Mouse (Mus musculus): Measurements from ENCODE around the gene Cdk8. TPM values are rescaled to one million over a fixed set of nuclear protein-coding genes. Genes with fewer than 3 reads are reported as not detected.

The Cdk8 gene
- polyA plus RNA-seq, 1 experiment: 67.9 TPM

DNA sequence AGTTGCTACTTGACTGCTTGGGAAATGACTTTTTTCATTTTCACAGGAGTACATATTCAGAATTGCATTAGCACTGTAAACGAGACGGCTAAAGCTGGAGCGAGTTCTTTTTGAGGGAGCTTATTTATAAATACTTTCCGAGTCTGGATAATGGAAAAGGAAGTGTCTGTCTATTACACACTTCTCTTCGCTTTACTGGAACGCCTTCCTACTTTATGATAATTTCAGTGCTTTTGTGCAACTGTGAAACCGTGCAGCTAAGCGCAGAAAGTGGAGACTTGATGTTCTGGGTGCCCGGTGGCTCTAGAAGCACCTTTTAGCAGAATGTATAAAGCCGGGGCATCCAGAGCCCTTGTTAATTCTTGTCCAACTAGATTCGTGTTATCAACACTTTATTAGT, 1.8 kb downstream of the Cdk8 start:
- no peak for DNase-seq (ENCODE audit: low spot score)

DNA sequence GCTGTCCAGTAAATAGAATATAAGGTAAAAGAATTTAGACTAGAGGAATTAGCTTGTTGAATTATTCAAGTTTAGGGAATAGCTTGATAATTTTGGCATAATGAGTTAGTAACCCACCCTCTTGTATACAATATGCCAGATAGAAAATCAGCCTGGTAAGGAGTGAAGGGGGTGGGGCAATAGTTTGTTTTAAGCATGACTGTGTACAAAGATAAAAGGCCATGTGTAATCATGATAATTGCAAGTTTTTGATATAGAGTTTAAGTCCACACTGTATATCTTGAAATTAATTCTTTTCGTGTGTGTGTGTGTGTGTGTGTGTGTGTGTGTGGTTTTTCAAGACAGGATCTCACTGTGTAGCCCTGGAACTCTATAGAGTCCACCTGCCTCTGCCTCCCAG, 3.3 kb downstream of the Cdk8 start:
- DNase-seq (ENCODE audit: low spot score): no peak

DNA sequence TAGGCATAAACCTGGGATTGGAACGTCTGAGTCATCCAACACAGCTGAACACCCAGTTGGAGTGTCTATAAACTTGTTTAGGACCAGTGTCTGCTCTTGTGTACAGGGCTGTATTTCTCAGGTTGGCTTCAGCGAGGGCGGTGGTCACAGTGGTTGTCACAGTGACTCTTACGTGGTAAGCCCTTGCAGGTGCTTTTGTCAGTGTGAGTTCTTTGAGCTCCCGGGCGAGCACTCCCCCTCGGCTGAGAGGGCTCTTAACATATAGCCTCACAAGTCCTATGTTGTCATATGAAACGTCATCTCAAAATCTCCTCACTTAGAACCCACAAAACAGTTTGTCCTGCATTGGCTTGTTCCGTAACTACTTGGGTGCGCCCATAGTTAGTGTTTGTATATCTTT, 7.2 kb downstream of the Cdk8 start:
- DNase-seq (ENCODE audit: low spot score): no peak

DNA sequence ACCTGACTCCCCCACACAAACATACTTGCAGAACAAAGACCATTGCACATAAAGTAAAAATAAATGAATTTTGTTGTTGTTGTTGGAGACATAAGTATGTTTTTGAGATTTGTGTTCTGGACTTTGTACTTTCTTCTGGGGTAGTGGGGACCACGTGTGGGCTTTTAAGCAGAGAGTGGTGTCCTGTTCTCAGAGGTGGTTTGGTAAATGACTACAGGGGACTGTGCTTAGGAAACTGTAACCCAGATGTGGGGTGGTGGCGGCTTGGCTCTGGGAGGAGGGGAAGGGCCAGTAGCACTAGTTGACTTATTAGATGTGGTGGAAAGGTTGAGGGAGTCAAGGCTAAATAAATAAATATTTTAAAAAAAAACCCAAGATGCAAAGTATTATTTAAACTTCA, 9.7 kb downstream of the Cdk8 start:
- no peak for DNase-seq (ENCODE audit: low spot score)

DNA sequence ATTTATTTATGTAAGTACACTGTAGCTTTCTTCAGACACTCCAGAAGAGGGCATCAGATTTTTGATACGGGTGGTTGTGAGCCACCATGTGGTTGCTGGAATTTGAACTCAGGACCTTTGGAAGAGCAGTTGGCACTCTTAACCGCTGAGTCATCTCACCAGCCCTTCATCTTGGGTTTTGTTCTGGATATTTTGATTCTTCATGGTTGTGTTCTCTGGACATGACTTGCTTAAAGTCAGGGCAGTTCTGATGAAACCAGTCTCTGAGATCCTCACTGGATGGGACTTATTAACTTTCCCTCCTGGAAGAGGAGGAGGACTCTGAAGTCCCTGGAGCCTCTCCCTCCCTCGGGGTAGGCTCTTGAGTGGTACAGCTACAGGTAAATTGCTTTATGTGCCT, 10.2 kb downstream of the Cdk8 start:
- no peak for DNase-seq (ENCODE audit: low spot score)

DNA sequence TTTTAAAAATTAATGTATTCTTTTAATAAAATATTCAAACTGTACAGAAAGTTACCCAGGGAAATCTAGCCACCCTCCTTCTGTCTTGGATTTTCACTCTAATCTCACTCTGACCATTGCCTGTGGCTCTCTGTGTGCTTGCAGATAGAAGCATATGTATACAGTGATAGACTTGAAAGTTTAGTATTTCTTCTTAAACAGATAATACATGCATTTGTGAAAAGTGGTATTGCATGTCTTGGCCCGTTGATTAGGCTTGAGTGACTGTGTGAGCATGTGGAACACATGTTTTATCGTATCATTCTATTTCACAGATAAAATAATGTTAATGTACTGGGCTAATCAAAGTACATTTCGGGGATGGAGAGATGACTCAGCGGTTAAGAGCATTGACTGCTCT, 14.2 kb downstream of the Cdk8 start:
- DNase-seq (ENCODE audit: low spot score): no peak

DNA sequence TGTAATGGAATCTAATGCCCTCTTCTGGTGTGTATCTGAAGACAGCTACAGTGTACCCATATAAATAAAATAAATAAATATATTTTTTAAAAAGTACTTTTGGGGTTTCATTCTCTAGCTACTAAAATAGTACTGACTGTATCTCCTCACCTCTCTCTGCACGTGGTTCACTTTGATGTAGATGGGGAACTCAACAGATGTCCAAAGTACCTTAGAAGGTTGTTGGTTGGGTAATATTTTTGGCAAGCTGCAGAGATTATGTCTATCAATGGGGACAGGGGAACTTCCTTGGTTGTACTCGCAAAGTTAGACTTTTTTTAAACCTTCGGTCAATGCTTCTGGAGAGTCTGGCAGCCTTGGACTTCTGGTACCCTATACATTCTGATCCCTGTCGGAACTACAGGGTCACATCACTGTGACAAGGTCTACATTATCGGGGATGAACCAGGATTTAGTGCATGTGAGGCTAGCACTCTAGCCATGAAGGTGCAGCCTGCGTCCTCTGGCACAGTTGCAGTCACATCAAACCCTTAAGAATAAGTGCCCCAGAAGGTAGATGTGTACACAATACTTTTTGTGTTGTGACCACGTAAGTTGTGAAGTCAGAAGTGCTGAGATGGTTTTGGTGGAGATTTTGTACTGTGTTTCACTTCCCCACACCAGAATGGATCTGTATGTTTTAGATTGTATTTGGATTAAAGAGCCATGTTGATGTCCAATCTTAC, 14.8 kb downstream of the Cdk8 start:
- DNase-seq (ENCODE audit: low spot score): no peak

DNA sequence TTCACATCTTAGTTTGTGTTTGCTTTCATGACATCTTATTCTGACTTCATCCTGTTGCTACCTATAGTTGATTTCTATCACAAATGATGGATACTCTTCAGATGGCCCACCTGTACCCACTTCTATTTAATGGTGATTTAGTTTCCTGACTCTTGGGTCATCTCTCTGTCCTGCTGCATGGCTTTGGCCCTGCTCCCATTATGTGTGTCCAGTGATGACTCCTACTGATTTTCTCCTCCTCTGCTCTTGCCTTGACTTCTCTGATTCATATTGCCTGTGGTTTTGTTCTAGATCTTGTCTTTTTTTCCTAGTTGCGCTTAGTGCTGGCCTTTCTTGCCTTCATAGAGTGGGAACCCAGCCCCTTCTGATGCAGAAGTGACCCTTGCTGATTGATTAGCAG, 15.4 kb downstream of the Cdk8 start:
- DNase-seq (ENCODE audit: low spot score): no peak

DNA sequence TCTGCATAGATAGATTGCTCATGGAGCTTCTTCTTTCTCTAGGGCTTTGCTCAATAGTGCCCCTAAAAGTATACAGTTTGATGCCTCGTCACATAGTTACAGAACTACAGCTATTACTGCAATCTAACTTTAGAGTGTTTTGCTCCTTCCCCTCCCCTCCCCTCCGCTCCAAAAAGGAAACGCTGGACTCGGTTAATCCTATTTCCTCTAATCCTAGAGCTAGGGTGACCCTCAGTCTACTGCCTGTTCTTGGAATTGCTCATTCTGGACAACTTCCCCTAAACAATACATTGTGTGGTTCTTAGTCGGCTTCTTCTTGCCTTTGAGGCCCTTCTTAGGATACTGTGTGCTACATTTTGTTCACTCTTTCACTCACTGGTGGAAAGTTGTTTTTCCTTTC, 16.7 kb downstream of the Cdk8 start:
- DNase-seq (ENCODE audit: low spot score): no peak

DNA sequence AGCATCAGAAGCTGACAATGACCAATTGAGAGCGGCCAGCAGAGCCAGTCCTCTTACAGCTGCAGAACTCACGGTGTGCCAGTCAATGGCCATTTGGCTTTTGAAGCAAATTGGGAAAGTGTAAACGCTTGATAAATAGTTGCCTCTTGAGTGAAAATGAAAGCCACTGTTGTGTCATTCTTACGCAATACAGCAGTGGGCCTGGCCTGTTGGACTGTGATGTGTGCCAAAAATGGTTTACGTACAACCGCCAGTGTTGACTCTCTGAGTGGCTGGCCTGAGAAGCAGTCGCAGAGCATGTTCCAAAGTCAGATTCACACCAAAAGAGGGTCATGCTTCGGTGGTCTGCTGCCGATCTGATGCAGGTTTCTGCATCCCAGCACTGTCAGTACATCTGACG, 17.7 kb downstream of the Cdk8 start:
- DNase-seq (ENCODE audit: low spot score): no peak

DNA sequence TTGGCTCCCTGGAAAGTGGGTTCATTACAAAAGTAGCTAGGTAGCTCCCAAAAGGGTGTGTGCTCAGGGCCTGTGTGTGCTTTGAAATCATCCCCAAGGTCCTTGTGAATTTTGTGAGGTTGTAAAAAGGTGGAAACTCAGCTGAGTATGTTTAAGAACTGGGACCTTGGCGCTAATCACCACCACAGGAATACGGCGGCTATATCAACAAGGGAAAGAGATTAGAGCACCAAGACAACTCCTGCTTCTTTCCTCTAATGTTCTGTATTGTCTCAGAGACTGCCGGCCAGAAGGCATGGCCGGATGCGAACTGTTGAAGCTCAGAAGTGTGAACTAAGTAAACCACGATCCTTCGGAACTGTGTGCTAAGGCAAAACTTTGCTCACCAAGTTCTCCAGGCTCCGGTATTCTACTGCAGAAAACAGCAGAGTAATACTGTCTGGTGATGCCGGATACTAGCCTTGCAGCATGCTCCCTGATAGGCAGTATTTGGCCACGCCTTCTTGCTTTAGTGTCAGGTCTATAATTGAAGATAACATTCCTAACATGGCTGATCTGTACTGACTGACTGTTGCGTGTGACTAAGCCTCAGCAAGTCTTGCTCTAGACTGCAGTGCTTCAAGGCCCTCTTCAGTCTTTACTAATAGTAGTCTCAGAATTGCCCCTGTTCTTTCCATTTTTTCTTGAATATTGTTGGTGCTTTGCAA, 19.5 kb downstream of the Cdk8 start:
- DNase-seq (ENCODE audit: low spot score): no peak

DNA sequence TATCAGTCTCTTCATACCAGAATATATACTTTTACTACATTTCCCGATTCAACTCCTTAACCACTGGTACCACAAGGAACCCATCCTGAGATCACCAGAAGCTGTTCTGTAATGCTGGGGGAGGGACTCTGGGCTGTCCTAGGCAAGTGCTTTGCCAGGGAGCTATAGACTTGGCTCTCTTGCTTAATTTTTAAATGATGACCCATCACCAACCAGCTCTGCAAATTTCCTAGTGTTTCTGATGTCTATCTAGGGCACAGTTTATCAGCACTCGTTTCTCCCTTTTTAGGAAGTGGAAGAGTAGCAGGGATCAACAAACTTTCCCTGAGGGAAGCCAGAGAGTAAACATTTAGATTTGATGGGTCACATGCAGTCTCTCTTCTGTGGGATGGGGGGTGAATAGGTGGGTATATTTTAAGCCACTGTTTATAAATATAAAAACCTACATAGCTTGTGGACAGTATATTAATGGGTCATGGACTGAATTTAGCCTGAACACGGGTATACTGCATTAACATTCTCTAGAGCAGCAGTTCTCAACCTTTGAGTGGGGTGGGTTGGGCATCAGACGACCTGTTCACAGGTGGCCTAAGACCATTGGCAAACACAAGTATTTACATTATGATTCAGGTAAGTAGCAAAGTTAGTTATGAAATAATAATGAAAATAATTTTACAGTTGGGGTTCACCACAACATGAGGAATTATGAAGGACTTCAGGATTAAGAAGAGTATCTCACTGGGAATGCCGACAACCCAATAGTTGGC, 20.8 kb downstream of the Cdk8 start:
- no peak for DNase-seq (ENCODE audit: low spot score)

DNA sequence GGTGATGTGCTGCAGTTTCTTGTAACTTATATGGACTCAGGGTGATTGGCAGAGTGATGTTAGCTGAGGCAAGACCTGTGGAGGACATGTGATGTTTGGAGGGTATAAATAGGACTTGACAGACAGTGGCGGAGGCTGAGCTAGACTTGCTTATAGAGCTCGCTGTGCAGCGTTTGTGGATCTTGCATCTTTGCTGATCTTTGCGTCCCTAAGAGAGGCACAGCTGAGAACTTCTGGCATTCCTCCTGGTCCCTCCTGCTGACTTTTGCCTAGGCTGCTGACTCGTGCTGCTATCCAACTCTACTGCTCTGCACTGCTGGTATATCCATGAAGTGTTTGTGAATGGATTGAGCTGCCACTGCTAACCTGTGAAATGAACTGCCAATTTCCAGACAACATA, 22.6 kb downstream of the Cdk8 start:
- no peak for DNase-seq (ENCODE audit: low spot score)

DNA sequence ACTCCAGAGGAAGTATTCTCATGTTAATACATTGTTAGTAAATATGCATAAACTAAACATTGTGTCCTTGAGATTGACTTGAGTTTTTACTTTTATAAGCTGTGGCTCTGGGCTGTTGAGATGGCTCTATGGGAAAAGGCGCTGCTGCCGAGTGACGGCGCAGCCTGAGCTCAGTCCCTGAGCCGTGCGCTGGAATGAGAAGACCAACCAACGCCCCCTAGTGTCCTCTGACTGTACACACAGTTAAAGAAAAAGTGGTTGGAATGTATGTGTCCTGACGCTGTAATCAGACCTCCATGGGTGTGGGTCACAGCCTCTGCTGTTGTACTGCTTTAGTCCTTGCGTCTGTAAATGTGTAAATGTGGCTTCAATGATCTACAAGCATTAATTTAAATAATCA, 29.0 kb downstream of the Cdk8 start:
- DNase-seq (ENCODE audit: low spot score): no peak

DNA sequence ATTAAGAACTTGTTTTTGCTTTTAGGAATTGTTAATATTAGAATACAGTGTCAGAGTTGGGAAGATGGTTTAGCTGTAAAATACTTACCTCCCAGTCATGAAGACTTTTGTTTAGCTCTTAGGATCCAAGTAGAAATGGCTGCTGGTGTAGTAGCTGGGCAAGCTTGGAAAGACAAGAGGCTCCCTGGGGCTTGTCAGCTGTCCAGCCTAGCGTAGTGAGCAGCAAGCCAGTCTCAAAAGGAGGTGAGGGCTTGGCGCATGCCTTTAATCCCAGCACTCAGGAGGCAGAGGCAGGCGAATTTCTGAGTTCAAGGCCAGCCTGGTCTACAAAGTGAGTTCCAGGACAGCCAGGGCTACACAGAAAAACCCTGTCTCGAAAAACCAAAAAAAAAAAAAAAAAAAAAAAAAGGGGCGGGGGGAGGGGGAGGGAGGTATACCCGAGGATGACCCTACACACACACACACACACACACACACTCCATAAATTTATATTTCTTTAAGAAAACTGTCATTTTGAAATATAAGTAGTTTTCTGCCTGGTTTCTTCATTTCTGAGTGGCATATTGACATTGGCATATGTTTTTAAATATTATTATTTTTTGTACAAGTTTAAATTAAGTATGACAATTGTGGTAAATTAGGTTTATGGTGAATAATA, 35.0 kb downstream of the Cdk8 start:
- no peak for DNase-seq (ENCODE audit: low spot score)

DNA sequence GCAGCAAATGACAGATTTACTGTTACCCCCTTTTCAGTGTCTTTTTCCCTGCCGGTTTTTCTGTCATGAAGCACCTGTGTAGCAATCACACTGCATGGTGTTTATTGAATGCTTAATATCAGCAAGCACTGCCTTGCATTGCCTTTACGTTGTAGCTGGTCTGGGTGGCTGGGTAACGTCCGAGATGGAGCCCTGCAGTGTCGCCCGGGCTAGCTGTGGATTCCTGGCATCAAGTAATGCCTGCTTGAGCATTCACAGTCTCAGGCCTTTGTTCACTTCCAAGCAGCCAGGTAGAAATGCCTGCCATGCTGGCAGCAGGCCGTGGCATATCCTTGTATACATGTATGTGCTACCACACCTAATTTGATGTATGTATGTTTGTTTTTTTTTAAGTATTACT, 36.7 kb downstream of the Cdk8 start:
- no peak for DNase-seq (ENCODE audit: low spot score)

DNA sequence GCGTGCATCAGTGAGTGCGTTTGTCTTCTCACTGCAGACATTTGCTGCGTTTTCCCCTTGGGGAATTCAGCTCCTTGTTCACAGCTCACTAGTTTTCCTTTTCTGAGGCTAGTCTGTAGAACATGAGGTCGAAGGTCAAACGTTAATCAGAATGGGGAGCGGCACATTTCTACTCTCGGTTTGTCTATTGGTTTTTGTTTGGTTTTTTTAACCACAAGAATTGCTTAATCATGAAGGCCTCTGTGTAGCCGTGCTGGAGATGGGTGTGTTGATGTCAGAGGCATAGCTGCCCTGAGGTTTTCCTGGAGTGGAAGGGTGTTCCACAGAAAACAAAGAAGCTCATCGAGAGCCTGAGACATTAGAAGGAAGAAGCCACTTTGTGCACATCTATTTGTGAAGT, 39.6 kb downstream of the Cdk8 start:
- no peak for DNase-seq (ENCODE audit: low spot score)

DNA sequence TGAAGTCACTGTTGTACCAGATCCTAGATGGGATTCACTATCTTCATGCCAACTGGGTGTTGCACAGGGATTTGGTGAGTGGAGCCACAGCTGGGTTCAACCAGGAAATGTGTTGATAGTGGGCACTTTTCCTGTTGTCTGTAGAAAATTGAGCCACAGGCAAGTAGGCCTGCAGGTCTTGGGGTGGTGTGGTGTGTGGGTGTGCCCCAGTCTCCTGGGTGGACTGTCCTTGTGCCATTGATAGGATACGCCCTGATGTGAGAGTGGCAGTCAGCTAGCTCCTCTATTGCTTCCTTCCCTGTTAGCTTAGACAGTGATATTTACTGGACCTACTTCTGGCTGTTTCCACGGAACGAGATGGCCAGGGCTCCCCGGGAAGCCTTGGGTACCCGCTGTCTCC, 40.6 kb downstream of the Cdk8 start:
- DNase-seq (ENCODE audit: low spot score): no peak

DNA sequence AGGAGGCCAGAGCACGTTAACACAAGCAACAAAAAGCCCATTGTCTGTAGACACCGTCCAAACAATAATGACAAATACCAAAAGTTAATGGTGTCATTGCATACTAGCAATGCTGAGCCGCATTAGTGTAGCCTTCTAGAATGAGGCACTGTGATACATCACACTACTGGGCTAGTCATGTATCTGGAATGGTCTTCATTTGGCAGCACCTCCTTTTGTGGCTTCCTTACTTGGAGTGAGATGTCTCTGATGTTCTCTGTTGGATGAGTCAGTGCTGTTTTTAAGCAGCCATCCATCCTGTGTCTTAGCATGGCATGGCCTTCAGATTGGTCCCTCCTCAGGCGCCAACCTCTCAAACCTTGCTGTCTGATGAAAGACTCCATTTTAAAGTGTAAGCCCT, 42.1 kb downstream of the Cdk8 start:
- no peak for DNase-seq (ENCODE audit: low spot score)

DNA sequence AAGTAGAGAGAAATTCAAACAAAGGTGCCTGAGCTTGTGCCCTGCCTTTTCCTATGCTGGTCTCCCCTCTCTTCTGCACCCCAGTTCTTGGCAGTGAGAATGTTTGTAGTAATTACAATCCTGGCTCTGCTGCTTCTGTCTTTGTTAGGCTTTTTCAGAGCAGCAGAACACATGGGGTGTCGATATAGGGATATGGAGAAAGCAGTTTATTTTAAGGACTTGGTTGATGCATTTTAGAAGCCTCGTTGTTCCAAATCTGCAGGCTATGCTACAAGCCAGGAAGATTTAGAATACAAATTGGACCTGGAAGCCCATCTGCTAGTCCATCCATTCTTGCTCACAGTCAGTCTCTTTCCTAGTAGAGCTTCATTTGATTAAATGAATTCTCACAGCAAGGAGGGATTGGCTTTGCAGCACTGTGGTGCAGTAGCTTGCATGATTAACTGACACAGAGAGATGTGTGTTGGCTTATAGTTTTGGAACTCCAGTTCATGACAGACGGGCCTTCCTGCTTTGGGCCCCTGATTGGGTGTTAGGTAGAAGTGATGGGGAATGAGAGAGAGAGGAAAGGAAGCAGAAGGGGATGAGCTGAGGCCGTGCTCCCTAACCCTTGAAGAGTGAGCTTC, 43.5 kb downstream of the Cdk8 start:
- DNase-seq (ENCODE audit: low spot score): no peak

DNA sequence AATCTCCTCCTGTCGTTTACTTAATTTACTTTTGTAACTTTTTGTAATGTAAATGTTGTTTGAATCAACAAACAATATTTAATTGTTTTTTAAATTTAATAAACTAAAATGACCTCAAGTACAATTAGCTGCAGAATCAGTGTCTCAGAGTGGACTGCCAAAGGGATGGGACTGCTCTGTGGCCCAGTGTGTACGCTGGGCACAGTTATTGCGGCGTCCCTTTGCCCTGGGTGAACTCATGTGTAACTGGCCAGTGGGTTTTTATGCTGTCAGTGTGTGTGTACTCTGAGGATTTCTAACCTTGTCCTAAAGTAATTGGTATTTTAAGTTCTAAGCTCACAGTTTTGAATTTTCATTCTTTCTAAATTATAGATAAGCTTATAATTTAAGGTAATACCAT, 46.5 kb downstream of the Cdk8 start:
- DNase-seq (ENCODE audit: low spot score): no peak

DNA sequence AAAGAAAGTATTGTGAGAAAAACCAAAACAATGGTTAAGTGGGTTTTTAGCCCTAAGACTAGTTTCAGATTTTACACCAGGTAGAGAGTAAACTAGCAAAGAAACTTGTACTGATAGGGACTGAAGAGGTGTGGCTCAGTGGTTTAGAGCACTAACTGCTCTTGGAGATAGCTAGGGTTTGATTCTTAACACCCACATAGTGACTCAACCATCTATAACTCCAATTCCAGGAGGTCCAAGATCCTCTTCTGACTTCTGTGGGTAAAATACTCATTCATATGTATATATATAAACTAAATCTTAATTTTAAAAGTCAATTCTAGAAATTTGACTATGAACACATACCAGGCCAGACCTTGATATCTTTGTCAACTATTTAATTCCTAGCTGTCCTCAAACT, 49.0 kb downstream of the Cdk8 start:
- DNase-seq (ENCODE audit: low spot score): no peak

All from urinary bladder, adult 2 months (tissue).